Mouse (Mus musculus) heart, postnatal 0 days (tissue): ENCODE measurements around the gene Prr14l.

Experiments
- CTCF ChIP-seq: IDR thresholded peaks from 2 replicates; pipeline ENCODE4 v1.5.1; 2016; ENCODE audit warnings: antibody characterized with exemption, control low read depth, low read depth
- EP300 ChIP-seq: IDR thresholded peaks from 2 replicates; pipeline ENCODE4 v1.6.1; 2016; ENCODE audit warnings: antibody characterized with exemption, low read depth

GRCm38 (mm10) chr5:32863253-32864228 lies 9.5 kb upstream of the Prr14l start, which contains the start of gene Depdc5:
- no peak for TF ChIP-seq CTCF
- TF ChIP-seq EP300, result no peak
